Mouse (Mus musculus): ENCODE results near the gene Zcwpw1. TPM values are rescaled to one million over a fixed set of nuclear protein-coding genes. Genes with fewer than 3 reads are reported as not detected.
"Not testable (repeated sequence)": the region's sequence is repeated elsewhere in the genome, so short reads cannot be mapped to it uniquely, and the experiment has no call there.

The Zcwpw1 gene
- polyA plus RNA-seq, 1 experiment from 2014 or later: 11.3 TPM

- 2% methylated on average over 16 of the region's 16 CpGs for WGBS
- no peak for ATAC-seq (replicated peaks)
- no peaks in the 10 kb centered on the region for H3K9me3 ChIP-seq
- no peaks in the 10 kb centered on the region for H3K27me3 ChIP-seq
- peak overlapping the region; percentile 89 for H3K27ac ChIP-seq (replicated peaks)
- peak overlapping the region; percentile 65 for H3K9ac ChIP-seq (replicated peaks)
- peak overlapping the region; percentile 87 for H3K4me2 ChIP-seq (replicated peaks)
- H3K4me1 ChIP-seq: peaks cover 48% of the 10 kb centered on the region
- H3K36me3 ChIP-seq: peaks cover 10% of the 10 kb centered on the region; the same call in 1 of the 2 replicates
- H3K4me3 ChIP-seq: peak overlapping the region; percentile 71
These were observed 40.7 kb upstream of the Zcwpw1 start for GRCm38 (mm10) chr5:137746851-137747325.

GRCm38 (mm10) chr5:137747326-137747961, 40.2 kb upstream of the Zcwpw1 start:
- Histone ChIP-seq H3K36me3 (peaks cover 12% of the 10 kb centered on the region; the same call in 1 of the 2 replicates), H3K4me1 (peaks cover 46% of the 10 kb centered on the region), H3K27me3 (no peaks in the 10 kb centered on the region), H3K9me3 (no peaks in the 10 kb centered on the region), H3K9ac (replicated peaks) (peak overlapping the region; percentile 65), H3K27ac (replicated peaks) (peak overlapping the region; percentile 89), H3K4me2 (replicated peaks) (peak overlapping the region; percentile 87), H3K4me3 (peak overlapping the region; percentile 71)
- peak; percentile 17; the same call in 1 of the 2 replicates for ATAC-seq (replicated peaks)
- 3% methylated on average over 26 of the region's 26 CpGs for WGBS

- 48% methylated on average over 5 of the region's 5 CpGs for WGBS
- H3K4me2 ChIP-seq (replicated peaks): peak overlapping the region; percentile 87
- H3K9ac ChIP-seq (replicated peaks): peak overlapping the region; percentile 37
- H3K4me1 ChIP-seq: peaks cover 46% of the 10 kb centered on the region
- H3K27ac ChIP-seq (replicated peaks): peak overlapping the region; percentile 89
- peaks cover 12% of the 10 kb centered on the region; the same call in 1 of the 2 replicates for H3K36me3 ChIP-seq
- no peak for ATAC-seq (replicated peaks)
- no peaks in the 10 kb centered on the region for H3K9me3 ChIP-seq
- H3K27me3 ChIP-seq: no peaks in the 10 kb centered on the region
- peak overlapping the region; percentile 71 for H3K4me3 ChIP-seq
These were observed 39.3 kb upstream of the Zcwpw1 start for GRCm38 (mm10) chr5:137748130-137748770.

- H3K9me3 ChIP-seq: no peaks in the 10 kb centered on the region
- no peak overlapping the region; the same call in 1 of the 2 replicates for H3K4me3 ChIP-seq
- peak overlapping the region; percentile 87 for H3K4me2 ChIP-seq (replicated peaks)
- H3K4me1 ChIP-seq: peaks cover 44% of the 10 kb centered on the region
- H3K9ac ChIP-seq (replicated peaks): no peak overlapping the region
- WGBS: 77% methylated on average over 6 of the region's 6 CpGs
- peaks cover 17% of the 10 kb centered on the region; the same call in 1 of the 2 replicates for H3K36me3 ChIP-seq
- H3K27me3 ChIP-seq: no peaks in the 10 kb centered on the region
- peak overlapping the region; percentile 6; the same call in 1 of the 2 replicates for H3K27ac ChIP-seq (replicated peaks)
- no peak for ATAC-seq (replicated peaks)
These were observed 38.3 kb upstream of the Zcwpw1 start for GRCm38 (mm10) chr5:137749196-137749836.

GRCm38 (mm10) chr5:137750212-137750611, 37.4 kb upstream of the Zcwpw1 start:
- peaks cover 38% of the 10 kb centered on the region for H3K4me1 ChIP-seq
- H3K9ac ChIP-seq (replicated peaks); H3K27me3 ChIP-seq; H3K9me3 ChIP-seq; H3K27ac ChIP-seq (replicated peaks); H3K4me2 ChIP-seq (replicated peaks); ATAC-seq (replicated peaks); H3K4me3 ChIP-seq: not testable (repeated sequence)
- 95% methylated on average over 6 of the region's 8 CpGs for WGBS
- peaks cover 17% of the 10 kb centered on the region; the same call in 1 of the 2 replicates for H3K36me3 ChIP-seq

- WGBS: 90% methylated on average over 13 of the region's 13 CpGs
- Histone ChIP-seq H3K4me2 (replicated peaks) (no peak overlapping the region), H3K9me3 (no peaks in the 10 kb centered on the region), H3K9ac (replicated peaks) (no peak overlapping the region), H3K4me1 (peaks cover 43% of the 10 kb centered on the region), H3K36me3 (peaks cover 17% of the 10 kb centered on the region; the same call in 1 of the 2 replicates), H3K27ac (replicated peaks) (no peak overlapping the region), H3K4me3 (no peak overlapping the region), H3K27me3 (no peaks in the 10 kb centered on the region)
- no peak for ATAC-seq (replicated peaks)
These were observed 36.2 kb upstream of the Zcwpw1 start for GRCm38 (mm10) chr5:137751221-137751887.

- ATAC-seq (replicated peaks): no peak
- H3K36me3 ChIP-seq: peaks cover 17% of the 10 kb centered on the region; the same call in 1 of the 2 replicates
- H3K9me3 ChIP-seq: no peaks in the 10 kb centered on the region
- no peak overlapping the region for H3K4me2 ChIP-seq (replicated peaks)
- H3K4me3 ChIP-seq: no peak overlapping the region
- no peaks in the 10 kb centered on the region for H3K27me3 ChIP-seq
- peaks cover 41% of the 10 kb centered on the region for H3K4me1 ChIP-seq
- H3K9ac ChIP-seq (replicated peaks): no peak overlapping the region
- no peak overlapping the region for H3K27ac ChIP-seq (replicated peaks)
- WGBS: 92% methylated on average over 6 of the region's 6 CpGs
These were observed 35.6 kb upstream of the Zcwpw1 start for GRCm38 (mm10) chr5:137751988-137752387.

- Histone ChIP-seq H3K27me3 (no peaks in the 10 kb centered on the region), H3K4me2 (replicated peaks) (no peak overlapping the region), H3K9me3 (no peaks in the 10 kb centered on the region), H3K4me3 (no peak overlapping the region), H3K9ac (replicated peaks) (no peak overlapping the region), H3K27ac (replicated peaks) (no peak overlapping the region), H3K36me3 (peaks cover 17% of the 10 kb centered on the region; the same call in 1 of the 2 replicates), H3K4me1 (peaks cover 43% of the 10 kb centered on the region)
- WGBS: 89% methylated on average over 13 of the region's 13 CpGs
- ATAC-seq (replicated peaks): no peak
These were observed 34.3 kb upstream of the Zcwpw1 start for GRCm38 (mm10) chr5:137753111-137753832.

- WGBS: 69% methylated on average over 5 of the region's 5 CpGs
- peak overlapping the region; percentile 63 for H3K27ac ChIP-seq (replicated peaks)
These were observed 32.2 kb upstream of the Zcwpw1 start for GRCm38 (mm10) chr5:137755425-137755824.

GRCm38 (mm10) chr5:137756106-137756505, 31.5 kb upstream of the Zcwpw1 start:
- Histone ChIP-seq H3K36me3 (peaks cover 15% of the 10 kb centered on the region; the same call in 1 of the 2 replicates), H3K4me3 (no peak overlapping the region), H3K27me3 (no peaks in the 10 kb centered on the region), H3K9me3 (no peaks in the 10 kb centered on the region), H3K9ac (replicated peaks) (no peak overlapping the region), H3K4me1 (peaks cover 48% of the 10 kb centered on the region), H3K4me2 (replicated peaks) (no peak overlapping the region), H3K27ac (replicated peaks) (peak overlapping the region; percentile 63)
- WGBS: 52% methylated on average over 3 of the region's 3 CpGs
- ATAC-seq (replicated peaks): no peak

More at GRCm38 (mm10) chr5:137755425-137755824, 32.2 kb upstream of the Zcwpw1 start:
- Histone ChIP-seq H3K36me3 (peaks cover 17% of the 10 kb centered on the region; the same call in 1 of the 2 replicates), H3K9me3 (no peaks in the 10 kb centered on the region), H3K4me3 (no peak overlapping the region), H3K4me2 (replicated peaks) (no peak overlapping the region), H3K4me1 (peaks cover 48% of the 10 kb centered on the region), H3K9ac (replicated peaks) (no peak overlapping the region), H3K27me3 (no peaks in the 10 kb centered on the region)
- ATAC-seq (replicated peaks): no peak

All from forebrain, embryonic 15.5 days (tissue).